Mouse (Mus musculus): Measurements from ENCODE around the gene Psors1c2.

GRCm38 (mm10) chr17:35512916-35513626, 19.9 kb upstream of the Psors1c2 start:
- TF ChIP-seq CTCF (IDR thresholded peaks at IDR 0.05; ENCODE audit: low read depth, low read length) (peak; percentile 24), EP300 (IDR thresholded peaks at IDR 0.05; ENCODE audit: insufficient read depth, low read depth, low read length) (no peak), POLR2A (IDR thresholded peaks at IDR 0.05; ENCODE audit: insufficient read depth, low read length) (no peak)
